Mouse (Mus musculus): ENCODE data around the gene Banf2. TPM values are rescaled to one million over a fixed set of nuclear protein-coding genes. Genes with fewer than 3 reads are reported as not detected.

The Banf2 gene
- polyA plus RNA-seq, 1 experiment from 2014 or later: not detected

GRCm38 (mm10) chr2:144107810-144108209 is 75.0 kb downstream of the Banf2 start:
- ATAC-seq (ENCODE audit: low read depth) (no peak), DNase-seq (no peak)
- Histone ChIP-seq H3K27me3 (no peaks in the 10 kb centered on the region), H3K36me3 (no peaks in the 10 kb centered on the region), H3K9me3 (replicated peaks) (no peaks in the 10 kb centered on the region), H3K4me1 (replicated peaks) (no peaks in the 10 kb centered on the region), H3K9ac (no peak overlapping the region), H3K27ac (no peak overlapping the region), H3K4me2 (no peak overlapping the region), H3K4me3 (replicated peaks) (no peak overlapping the region)
- 48% methylated on average over 2 of the region's 2 CpGs for WGBS (ENCODE audit: insufficient replicate concordance)

GRCm38 (mm10) chr2:144108376-144108775 is 75.5 kb downstream of the Banf2 start:
- no peaks in the 10 kb centered on the region for H3K4me1 ChIP-seq (replicated peaks)
- no peak overlapping the region for H3K9ac ChIP-seq
- H3K4me3 ChIP-seq (replicated peaks): no peak overlapping the region
- no peak for DNase-seq
- no peak overlapping the region for H3K27ac ChIP-seq
- H3K9me3 ChIP-seq (replicated peaks): no peaks in the 10 kb centered on the region
- no peaks in the 10 kb centered on the region for H3K36me3 ChIP-seq
- WGBS (ENCODE audit: insufficient replicate concordance): 44% methylated on average over 3 of the region's 3 CpGs
- no peaks in the 10 kb centered on the region for H3K27me3 ChIP-seq
- H3K4me2 ChIP-seq: no peak overlapping the region
- ATAC-seq (ENCODE audit: low read depth): no peak

GRCm38 (mm10) chr2:144111966-144112365 is 79.1 kb downstream of the Banf2 start:
- Histone ChIP-seq H3K4me1 (replicated peaks) (no peaks in the 10 kb centered on the region), H3K27ac (no peak overlapping the region), H3K4me3 (replicated peaks) (no peak overlapping the region), H3K4me2 (no peak overlapping the region), H3K27me3 (no peaks in the 10 kb centered on the region), H3K9me3 (replicated peaks) (no peaks in the 10 kb centered on the region), H3K9ac (no peak overlapping the region), H3K36me3 (no peaks in the 10 kb centered on the region)
- WGBS (ENCODE audit: insufficient replicate concordance): 60% methylated on average over 7 of the region's 7 CpGs
- ATAC-seq (ENCODE audit: low read depth) (no peak), DNase-seq (no peak)

- Histone ChIP-seq H3K9ac (no peak overlapping the region), H3K36me3 (no peaks in the 10 kb centered on the region), H3K9me3 (replicated peaks) (no peaks in the 10 kb centered on the region), H3K4me1 (replicated peaks) (no peaks in the 10 kb centered on the region), H3K4me3 (replicated peaks) (no peak overlapping the region), H3K27ac (no peak overlapping the region), H3K4me2 (no peak overlapping the region), H3K27me3 (no peaks in the 10 kb centered on the region)
- no peak for ATAC-seq (ENCODE audit: low read depth)
- no peak for DNase-seq
- 30% methylated on average over 5 of the region's 5 CpGs for WGBS (ENCODE audit: insufficient replicate concordance)
These were observed 79.8 kb downstream of the Banf2 start for GRCm38 (mm10) chr2:144112666-144113065.

- no peaks in the 10 kb centered on the region for H3K9me3 ChIP-seq (replicated peaks)
- no peak for DNase-seq
- H3K36me3 ChIP-seq: no peaks in the 10 kb centered on the region
- ATAC-seq (ENCODE audit: low read depth): no peak
- no peaks in the 10 kb centered on the region for H3K27me3 ChIP-seq
- H3K27ac ChIP-seq: no peak overlapping the region
- no peak overlapping the region for H3K9ac ChIP-seq
- H3K4me1 ChIP-seq (replicated peaks): no peaks in the 10 kb centered on the region
- H3K4me3 ChIP-seq (replicated peaks): no peak overlapping the region
- no peak overlapping the region for H3K4me2 ChIP-seq
- 57% methylated on average over 2 of the region's 2 CpGs for WGBS (ENCODE audit: insufficient replicate concordance)
These were observed 85.2 kb downstream of the Banf2 start for GRCm38 (mm10) chr2:144118061-144118460.

- H3K27me3 ChIP-seq: no peaks in the 10 kb centered on the region
- WGBS (ENCODE audit: insufficient replicate concordance): 69% methylated on average over 7 of the region's 7 CpGs
- no peak for ATAC-seq (ENCODE audit: low read depth)
- H3K4me1 ChIP-seq (replicated peaks): no peaks in the 10 kb centered on the region
- no peaks in the 10 kb centered on the region for H3K36me3 ChIP-seq
- H3K9ac ChIP-seq: no peak overlapping the region
- no peaks in the 10 kb centered on the region for H3K9me3 ChIP-seq (replicated peaks)
- no peak for DNase-seq
- no peak overlapping the region for H3K27ac ChIP-seq
- H3K4me2 ChIP-seq: no peak overlapping the region
- no peak overlapping the region for H3K4me3 ChIP-seq (replicated peaks)
These were observed 87.4 kb downstream of the Banf2 start for GRCm38 (mm10) chr2:144120186-144120823.

- H3K4me2 ChIP-seq: no peak overlapping the region
- H3K9me3 ChIP-seq (replicated peaks): no peaks in the 10 kb centered on the region
- H3K4me3 ChIP-seq (replicated peaks): no peak overlapping the region
- H3K36me3 ChIP-seq: no peaks in the 10 kb centered on the region
- no peak overlapping the region for H3K27ac ChIP-seq
- no peak for ATAC-seq (ENCODE audit: low read depth)
- no peaks in the 10 kb centered on the region for H3K4me1 ChIP-seq (replicated peaks)
- no peak overlapping the region for H3K9ac ChIP-seq
- no peaks in the 10 kb centered on the region for H3K27me3 ChIP-seq
- DNase-seq: no peak
- 78% methylated on average over 16 of the region's 16 CpGs for WGBS (ENCODE audit: insufficient replicate concordance)
These were observed 89.2 kb downstream of the Banf2 start for GRCm38 (mm10) chr2:144122068-144122467.

Other genes starting within 250 kb of the Banf2 start
- 0.16 and 0.20 TPM in 2 replicates for gene Bfsp1, start 169.9 kb upstream of the Banf2 start, polyA plus RNA-seq (2015; fragmentation: Nextera tagmentation; extraction: Ambion mirVana)
- 138 and 162 TPM in 2 replicates for gene Dstn, start 117.7 kb upstream of the Banf2 start, polyA plus RNA-seq (2015; fragmentation: Nextera tagmentation; extraction: Ambion mirVana)
- gene Rrbp1, start 21.8 kb upstream of the Banf2 start, polyA plus RNA-seq (2015; fragmentation: Nextera tagmentation; extraction: Ambion mirVana): 48.3 and 49.7 TPM in 2 replicates
- 14.0 and 14.3 TPM in 2 replicates for gene Mgme1, start 237.6 kb downstream of the Banf2 start, polyA plus RNA-seq (2015; fragmentation: Nextera tagmentation; extraction: Ambion mirVana)
- 83.9 and 94.8 TPM in 2 replicates for gene Snx5, start 237.8 kb downstream of the Banf2 start, polyA plus RNA-seq (2015; fragmentation: Nextera tagmentation; extraction: Ambion mirVana)